Mouse (Mus musculus) skeletal muscle tissue, adult 2 months (tissue): Measurements from ENCODE around the gene Abhd16a.
"Not testable (repeated sequence)": the region's sequence is repeated elsewhere in the genome, so short reads cannot be mapped to it uniquely, and the experiment has no call there.

Source experiments
- DNase-seq: peaks from one replicate; pipeline ENCODE4 v3.0.0-alpha.2; 2012; ENCODE audit warnings: low read depth, low spot score

Gene Abhd16a

GRCm38 (mm10) chr17:35115046-35116019 lies 26.3 kb downstream of the Abhd16a start, which contains the start of gene Ly6g5b:
Gene Ly6g5b (minus strand): TSS chr17:35115428.
- no peak for DNase-seq

DNA sequence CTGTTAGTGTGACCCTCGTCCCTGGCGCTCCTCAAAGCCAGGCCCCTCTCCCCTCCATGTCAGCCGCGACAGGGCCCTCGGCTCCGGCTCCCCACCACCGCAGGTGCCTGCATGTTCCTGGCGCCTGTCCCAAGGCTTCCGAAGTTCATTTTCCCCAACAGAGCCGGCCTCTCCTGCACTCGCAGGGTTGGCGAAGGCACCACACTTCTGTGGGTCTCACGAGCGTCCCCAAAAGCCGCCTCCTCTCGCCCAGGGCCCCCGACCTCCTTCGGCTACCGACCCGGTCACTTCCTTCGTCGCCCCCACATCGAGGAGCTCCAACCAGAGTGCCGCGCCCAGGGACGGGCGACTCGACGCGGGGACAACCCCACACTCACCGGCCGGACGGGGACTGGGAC lies 31.7 kb downstream of the Abhd16a start:
- DNase-seq: peak; percentile 32

DNA sequence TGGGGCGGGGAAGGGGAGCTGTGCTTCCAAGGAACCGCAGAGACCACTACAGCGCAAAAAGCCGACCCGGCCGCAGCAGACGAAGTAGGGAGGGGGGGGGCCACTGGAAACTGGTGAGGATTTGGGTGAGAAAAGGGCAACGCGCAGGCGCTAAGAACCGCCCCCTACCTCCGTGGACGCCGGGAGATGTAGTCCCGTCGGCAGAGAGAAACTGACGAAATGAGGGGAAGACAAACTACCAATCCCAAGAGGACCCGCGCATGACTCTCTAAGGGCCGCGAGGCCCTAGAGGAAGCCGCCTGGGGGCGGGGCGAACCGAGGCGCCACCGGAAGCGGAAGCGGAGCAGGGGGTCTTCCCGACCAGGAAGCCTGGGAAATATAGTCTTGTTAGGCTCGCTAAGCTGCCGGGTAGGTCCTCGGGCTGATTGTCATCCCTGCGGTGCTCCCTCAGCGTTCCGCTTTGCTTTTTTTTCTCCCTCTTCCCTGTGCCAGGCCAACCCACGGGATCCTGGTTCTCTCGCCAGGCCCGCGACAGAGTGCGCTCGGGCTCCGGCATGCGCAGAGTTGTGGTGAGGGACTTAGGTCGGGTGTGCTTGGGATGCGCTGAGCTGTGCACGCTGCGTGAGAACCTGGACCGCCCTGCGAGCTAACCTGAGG lies 32.2 kb downstream of the Abhd16a start, which contains the start of gene Gpank1:
Gene Gpank1, plus strand, starts transcription at position 313 of the 657 bp plus-strand sequence.
- peak; percentile 98 for DNase-seq

- peak; percentile 40 for DNase-seq
Observed at GRCm38 (mm10) chr17:35121871-35122303, 32.8 kb downstream of the Abhd16a start, which contains the start of gene Csnk2b. Gene Csnk2b (minus strand): TSS chr17:35122053.

GRCm38 (mm10) chr17:35123287-35123686 lies 34.2 kb downstream of the Abhd16a start:
- not testable (repeated sequence) for DNase-seq

DNA sequence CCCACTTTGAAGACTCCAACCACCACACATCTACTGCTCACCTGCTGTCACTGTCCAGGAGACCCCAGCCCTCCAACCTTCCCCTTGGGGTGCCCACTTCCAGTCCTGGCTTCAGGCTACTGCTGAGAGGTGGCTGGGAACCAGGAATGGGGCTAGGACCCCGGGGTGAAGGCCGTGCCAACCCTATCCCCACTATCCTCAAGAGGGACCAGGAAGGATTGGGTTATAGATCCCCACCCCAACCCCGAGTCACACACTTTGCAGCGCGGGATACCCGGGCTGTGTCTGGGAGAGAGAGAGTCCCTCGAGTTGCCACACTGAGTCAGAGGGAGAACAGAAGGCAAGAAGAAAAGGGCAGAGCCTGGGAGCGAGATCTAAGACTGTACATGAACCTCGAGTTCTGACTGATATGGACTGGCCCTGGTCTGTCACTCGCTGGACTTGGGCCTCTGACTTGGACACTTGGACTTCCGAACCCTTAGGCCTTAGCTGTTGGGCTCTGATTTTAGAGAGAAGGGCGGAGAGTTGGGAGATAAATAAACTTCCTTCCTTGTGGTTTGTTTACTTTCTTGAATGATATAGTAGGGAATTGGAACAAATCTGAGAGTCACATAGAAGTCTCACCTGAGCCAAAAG lies 35.3 kb downstream of the Abhd16a start:
- not testable (repeated sequence) for DNase-seq

DNA sequence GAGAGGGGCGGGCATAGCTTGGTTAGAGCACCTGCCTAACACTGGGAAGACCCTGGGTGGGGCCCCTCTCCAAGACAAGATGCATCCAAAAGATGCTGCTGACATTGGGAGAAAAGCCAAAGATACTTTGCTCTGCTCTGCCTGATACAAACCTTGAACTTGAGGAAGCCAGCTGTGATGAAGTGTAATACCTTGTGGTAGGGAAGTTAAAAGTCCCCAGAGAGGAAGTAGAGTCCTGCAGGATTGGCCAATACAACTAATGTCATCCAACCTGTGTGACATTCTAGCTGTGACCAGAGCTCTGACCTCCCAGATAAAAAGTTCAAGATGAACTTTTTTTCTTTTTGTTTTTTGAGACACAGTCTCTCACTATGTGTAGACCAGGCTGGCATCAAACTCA lies 36.0 kb downstream of the Abhd16a start:
- DNase-seq: no peak

- no peak for DNase-seq
Observed at GRCm38 (mm10) chr17:35125578-35125977, 36.5 kb downstream of the Abhd16a start.

DNA sequence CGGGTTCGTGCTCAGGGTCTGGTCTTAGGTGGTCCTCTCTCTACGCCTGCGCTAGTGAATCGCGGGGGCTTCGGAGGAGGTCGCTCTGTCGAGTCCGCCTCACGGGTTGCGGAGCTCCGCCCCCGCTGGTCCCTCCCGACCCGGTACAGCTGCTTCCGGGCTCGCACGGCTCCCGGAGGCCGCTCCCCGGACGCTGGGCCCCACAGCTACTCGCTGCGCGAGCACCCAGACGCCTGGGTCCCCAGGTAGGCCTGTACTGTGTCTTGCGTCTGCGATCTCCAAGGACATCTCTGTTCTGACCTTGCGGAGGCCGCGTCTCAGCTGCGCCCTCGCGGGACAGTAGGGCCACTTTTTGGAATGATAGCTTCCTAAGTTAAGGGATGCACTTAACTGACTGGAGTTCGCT lies 37.1 kb downstream of the Abhd16a start, which contains the start of gene D17H6S53E:
Gene D17H6S53E, plus strand, starts transcription at position 168 of the 406 bp plus-strand sequence.
- DNase-seq: peak; percentile 60

GRCm38 (mm10) chr17:35127017-35127416 lies 38.0 kb downstream of the Abhd16a start:
- no peak for DNase-seq

DNA sequence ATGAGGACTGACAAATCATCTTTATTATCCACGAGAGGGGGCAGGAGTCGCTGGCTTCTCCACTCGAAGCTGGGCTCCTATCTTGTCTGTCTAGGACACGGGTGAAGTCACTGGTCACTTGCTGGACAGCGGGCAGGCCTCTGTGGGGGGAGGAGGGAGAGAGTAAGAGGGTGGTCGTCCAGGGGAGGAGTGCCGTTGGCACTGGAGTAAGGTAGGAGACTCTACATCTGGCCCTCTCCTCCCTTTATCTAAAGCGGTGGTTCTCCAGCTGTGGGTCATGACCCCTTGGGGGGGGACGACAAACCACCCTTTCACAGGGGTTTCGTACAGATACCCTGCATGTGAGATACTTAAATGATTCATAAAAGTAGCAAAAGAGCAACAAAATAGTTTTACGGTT lies 39.9 kb downstream of the Abhd16a start:
- no peak for DNase-seq

DNA sequence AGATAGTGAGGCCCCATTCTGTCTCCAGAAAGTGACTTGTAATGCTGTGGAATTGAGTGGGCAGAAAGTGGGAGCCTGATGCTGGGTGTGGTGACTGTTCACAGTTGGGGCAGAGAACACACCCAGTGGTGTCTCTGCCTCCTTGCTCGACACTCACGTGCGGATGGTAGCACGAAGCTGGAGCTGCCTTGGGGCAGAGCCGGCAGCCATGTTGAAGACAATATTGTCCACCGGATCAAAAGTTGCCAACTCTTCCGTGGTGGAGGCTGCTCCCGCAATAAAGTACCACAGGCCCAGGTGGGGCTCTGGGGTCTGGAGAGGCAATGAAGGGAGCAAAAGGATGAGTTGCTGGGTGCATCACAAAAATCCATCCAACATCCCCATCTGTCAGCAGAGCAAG lies 42.0 kb downstream of the Abhd16a start:
- no peak for DNase-seq

DNA sequence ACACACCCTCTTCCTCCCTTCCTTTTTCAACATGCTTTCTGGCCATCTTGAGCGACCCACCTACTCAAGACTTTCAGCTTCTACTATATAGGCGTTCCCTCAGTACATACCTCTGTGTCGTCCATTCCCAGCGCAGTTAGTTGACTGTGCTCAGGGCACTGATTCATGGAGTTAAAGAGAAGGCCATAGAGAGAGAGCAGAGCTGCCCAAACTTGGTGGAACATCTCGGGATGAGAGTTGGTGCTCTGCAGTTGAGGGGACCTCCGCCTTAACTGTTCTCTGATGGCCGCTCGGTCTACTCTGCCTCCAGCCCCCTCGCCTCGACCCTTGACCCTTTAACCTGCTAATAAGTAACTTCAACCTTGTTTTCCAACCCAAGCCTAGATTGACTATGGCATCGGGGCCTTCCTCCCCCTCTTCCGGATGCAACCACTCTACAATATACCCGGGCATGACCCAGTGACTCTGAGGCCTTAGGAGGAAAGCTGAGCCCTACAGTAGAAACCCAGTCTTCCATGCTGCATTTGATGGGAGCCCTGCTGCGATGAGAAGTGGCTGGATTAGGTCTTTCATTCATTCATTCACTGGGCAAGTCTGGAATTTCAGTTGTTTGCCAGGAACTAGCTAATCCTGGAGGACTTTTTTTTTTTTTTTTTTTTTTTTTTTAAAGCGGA lies 42.6 kb downstream of the Abhd16a start, which contains the start of gene Apom:
Gene Apom, minus strand, starts transcription at position 551 of the 674 bp plus-strand sequence.
- DNase-seq: no peak

DNA sequence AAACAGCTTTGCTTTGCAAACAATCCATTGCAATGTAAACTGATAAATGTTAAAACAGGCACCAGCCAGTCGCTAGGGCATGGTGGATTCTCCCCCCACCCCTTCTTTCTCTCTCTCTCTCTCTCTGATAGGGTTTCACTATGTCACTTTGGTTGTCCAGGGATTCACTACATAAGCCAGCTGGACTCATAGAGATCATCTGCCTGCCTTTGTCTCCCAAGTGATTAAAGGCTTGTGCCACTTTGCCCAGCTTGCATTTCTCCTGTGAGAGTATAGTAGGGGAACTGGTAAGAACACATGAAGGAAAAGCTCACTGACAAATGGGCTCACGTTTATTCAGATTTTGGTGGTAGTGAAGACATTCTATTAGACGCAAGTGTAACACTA lies 43.1 kb downstream of the Abhd16a start:
- no peak for DNase-seq

DNA sequence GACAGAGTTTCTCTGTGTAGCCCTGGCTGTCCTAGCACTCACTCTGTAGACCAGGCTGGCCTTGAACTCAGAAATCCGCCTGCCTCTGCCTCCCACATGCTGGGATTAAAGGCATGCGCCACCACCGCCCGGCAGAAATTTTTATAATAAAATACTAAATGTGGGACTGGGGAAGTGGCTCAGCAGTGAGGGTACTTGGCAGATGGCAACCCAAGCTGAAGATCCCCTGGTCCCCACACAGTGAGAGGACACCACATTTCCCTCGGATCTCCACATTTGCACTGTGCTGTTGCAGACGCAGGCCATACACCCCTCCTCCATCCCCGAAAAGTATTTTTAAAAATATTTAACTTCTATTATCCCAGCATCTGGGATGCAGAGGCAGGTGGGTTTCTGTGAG lies 44.5 kb downstream of the Abhd16a start:
- DNase-seq: no peak

DNA sequence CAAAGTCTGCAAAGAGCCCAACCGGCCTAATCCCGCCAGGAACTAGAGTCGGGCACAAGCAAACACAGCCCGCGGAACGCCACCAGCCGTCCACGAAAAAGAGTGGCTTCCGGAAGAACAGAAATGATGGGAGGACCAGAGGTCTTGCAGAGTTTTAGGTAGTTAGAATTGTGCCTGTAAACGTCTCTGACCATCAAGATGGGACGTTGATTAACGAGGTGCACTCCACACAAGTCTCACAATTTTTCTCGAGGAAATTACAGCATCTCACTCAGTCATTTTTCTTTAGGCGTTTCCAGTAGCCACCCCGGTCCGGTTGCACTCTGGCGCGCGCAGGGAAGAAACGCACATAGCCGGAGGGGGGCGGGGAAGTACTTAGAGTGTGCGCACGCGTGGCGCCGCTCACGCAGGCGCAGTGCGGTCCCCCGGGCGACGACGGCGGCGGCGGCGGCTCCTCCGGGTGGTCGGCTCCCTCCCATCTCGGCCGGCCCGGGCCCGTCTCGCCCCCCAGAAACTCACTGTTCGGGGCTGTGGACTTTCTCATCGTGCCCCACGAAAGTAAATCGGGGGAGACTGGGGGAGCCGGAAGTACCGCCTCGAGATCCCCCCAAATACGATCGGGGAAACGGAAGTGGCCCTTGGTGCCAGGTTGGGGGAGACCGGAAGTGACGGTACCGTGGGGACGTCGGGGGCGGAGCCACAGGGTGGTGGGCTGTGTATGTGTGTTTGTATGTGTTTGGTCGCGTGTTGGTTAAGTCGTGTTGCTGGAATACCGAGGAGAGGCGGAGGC lies 45.9 kb downstream of the Abhd16a start, which contains the start of gene Bag6:
Gene Bag6, plus strand, starts transcription at position 378 of the 790 bp plus-strand sequence.
- DNase-seq: peak; percentile 91

DNA sequence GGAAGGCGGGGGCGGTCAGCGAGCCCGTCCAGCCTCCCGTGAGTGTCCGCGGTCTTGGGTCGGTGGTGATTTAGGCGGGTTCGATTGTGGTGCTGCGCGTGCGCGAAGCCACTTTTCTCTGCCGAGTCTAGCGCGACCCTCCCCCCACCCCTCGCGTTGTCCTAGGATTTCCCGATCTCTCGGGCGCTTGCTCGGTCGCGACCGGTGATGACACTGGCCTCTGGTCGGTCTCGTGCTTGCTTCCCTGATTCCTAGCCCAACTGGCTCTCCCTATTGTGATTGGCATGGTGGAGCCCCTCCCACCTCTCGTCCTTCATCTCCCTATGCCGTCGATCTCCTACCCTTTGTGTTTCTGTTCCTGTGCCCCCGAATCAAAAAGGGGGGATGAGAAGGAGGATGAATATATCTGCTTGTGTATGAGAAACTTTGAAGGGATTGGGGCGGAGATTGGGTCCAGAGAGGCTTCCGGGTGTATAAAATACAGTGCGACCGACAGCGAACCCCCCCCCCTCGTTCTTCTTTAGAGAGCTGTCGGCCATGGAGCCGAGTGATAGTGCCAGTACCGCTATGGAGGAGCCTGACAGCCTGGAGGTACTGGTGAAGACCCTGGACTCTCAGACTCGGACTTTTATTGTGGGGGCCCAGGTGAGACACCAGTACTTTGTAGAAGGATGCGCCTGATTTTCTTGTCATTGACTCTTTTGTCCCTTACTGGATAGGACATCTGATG lies 46.7 kb downstream of the Abhd16a start:
- no peak for DNase-seq

GRCm38 (mm10) chr17:35139269-35139668 lies 50.2 kb downstream of the Abhd16a start:
- no peak for DNase-seq

DNA sequence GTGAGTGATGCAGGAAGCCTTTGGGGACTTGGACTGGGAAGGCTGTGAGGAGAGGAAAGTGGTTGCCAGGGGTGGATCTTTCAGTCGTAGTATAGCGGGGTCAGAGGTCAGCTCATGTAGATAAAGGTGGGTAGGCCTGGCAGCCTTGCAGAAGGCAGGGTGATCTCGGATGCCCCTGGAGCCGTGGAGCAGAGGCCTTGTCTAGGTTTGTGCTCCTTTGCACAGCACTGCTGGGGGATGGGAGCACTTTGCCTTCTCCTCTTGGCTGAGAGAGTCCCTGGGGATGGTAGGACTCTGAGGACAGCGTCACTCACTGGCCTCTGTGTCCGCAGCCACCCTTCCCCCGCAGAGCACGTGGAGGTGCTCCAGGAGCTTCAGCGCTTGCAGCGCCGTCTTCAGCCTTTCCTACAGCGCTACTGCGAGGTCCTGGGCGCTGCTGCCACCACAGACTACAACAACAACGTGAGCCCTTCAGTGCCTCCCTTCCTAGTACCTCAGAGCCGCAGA lies 51.5 kb downstream of the Abhd16a start:
- no peak for DNase-seq
